Mouse (Mus musculus) olfactory bulb, adult 2 months (tissue): ENCODE data around the gene Nudt3. TPM values are rescaled to one million over a fixed set of nuclear protein-coding genes. Genes with fewer than 3 reads are reported as not detected.

ENCODE experiments used
- H3K27ac ChIP-seq: fragments of 200-500 bp; 2 replicates; pipeline ENCODE4 v1.5.1; 2012; ENCODE audit warnings: low read depth, low read length; ENCODE audit not compliant: insufficient read depth
- H3K4me1 ChIP-seq: fragments of 200-500 bp; 2 replicates; pipeline ENCODE4 v1.6.1; 2012; ENCODE audit warnings: low read length; ENCODE audit not compliant: control insufficient read depth, insufficient read depth
- H3K4me3 ChIP-seq: fragments of 200-500 bp; 2 replicates; pipeline ENCODE4 v1.5.1; 2012; ENCODE audit warnings: mild to moderate bottlenecking, low read depth, low read length, moderate library complexity; ENCODE audit not compliant: insufficient read depth
- CTCF ChIP-seq: fragments of 200-500 bp; IDR thresholded peaks from 2 replicates; pipeline ENCODE4 v1.5.1; 2012; ENCODE audit warnings: low read depth, mild to moderate bottlenecking, low read length, moderate library complexity; ENCODE audit not compliant: insufficient read depth
- POLR2A ChIP-seq: fragments of 200-500 bp; IDR thresholded peaks from 2 replicates; pipeline ENCODE4 v1.6.1; 2012; ENCODE audit warnings: mild to moderate bottlenecking, low read depth, low read length, moderate library complexity; ENCODE audit not compliant: insufficient read depth
- WGBS: fragments of 180-500 bp; shearing (Covaris S2); methylation state at CpG from one replicate; pipeline ENCODE4 v1.1.7; 2018; 5-methylcytosine and 5-hydroxymethylcytosine counted together
- polyA plus RNA-seq: library from polyadenylated mRNA; stranded (reverse); fragments of >200 nt; gene quantifications from 2 replicates; pipeline ENCODE4 v1.2.4, GENCODE M21; 2012; ENCODE audit warnings: low replicate concordance; ENCODE audit not compliant: missing spikeins, insufficient read depth, insufficient read length

The Nudt3 gene
- polyA plus RNA-seq, 1 experiment: 554 TPM

DNA sequence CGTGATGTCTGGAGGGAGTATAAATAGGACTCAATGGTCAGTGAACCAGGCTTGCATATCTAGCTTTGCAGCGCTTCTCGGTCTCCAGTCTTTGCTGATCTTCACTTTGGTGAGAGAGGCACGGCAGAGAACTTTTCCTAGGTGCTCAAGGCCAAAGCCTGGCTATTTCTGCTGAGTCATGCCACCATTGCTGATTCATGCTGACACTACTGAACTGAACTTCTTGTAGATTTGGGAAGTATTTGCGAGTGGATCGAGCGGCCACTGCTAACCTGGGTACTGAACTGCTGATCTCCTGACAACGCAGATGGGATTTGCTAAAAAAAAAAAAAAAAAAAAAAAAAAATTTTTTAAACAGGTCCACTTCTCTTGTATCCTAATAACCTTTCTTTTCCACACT, 91.2 kb downstream of the Nudt3 start:
- no peak for TF ChIP-seq POLR2A
- no peak for TF ChIP-seq CTCF
- 90% methylated on average over 8 of the region's 8 CpGs for WGBS
- Histone ChIP-seq H3K27ac (no peak overlapping the region), H3K4me3 (no peak overlapping the region), H3K4me1 (peaks cover 2% of the 10 kb centered on the region; the same call in 1 of the 2 replicates)

Other genes with a start within 250 kb of the Nudt3 start
- gene Grm4, start 102.1 kb downstream of the Nudt3 start, polyA plus RNA-seq: not detected in 2 replicates
- gene Hmga1, start 67.0 kb downstream of the Nudt3 start, polyA plus RNA-seq: not detected in 2 replicates
- gene AI413582, start 57.7 kb downstream of the Nudt3 start, polyA plus RNA-seq: not detected in 2 replicates
- not detected in 2 replicates for gene RPS10-NUDT3, start 11.7 kb upstream of the Nudt3 start, polyA plus RNA-seq
- gene Rps10, start 13.2 kb upstream of the Nudt3 start, polyA plus RNA-seq: 934 TPM in 1 of 2 replicates, not detected in the other
- gene Pacsin1, start 32.0 kb upstream of the Nudt3 start, polyA plus RNA-seq: 329 TPM in 1 of 2 replicates, not detected in the other
- gene Spdef, start 105.5 kb upstream of the Nudt3 start, polyA plus RNA-seq: not detected in 2 replicates
- 114 TPM in 1 of 2 replicates, not detected in the other for gene D17Wsu92e, start 197.2 kb upstream of the Nudt3 start, polyA plus RNA-seq
- not detected in 2 replicates for gene Snrpc, start 214.7 kb upstream of the Nudt3 start, polyA plus RNA-seq
- not detected in 2 replicates for gene Uhrf1bp1, start 232.9 kb upstream of the Nudt3 start, polyA plus RNA-seq